Mouse (Mus musculus) C2C12 (cell line): ENCODE measurements around the gene Olfr694.

Source experiments
- CTCF ChIP-seq: IDR thresholded peaks from one replicate; pipeline ENCODE4 v1.5.1; 2011; ENCODE audit not compliant: control insufficient read depth, insufficient read depth, insufficient read length
- FOSL1 ChIP-seq: IDR thresholded peaks from one replicate; pipeline ENCODE4 v1.8.0; 2011; ENCODE audit warnings: mild to moderate bottlenecking, low read length; ENCODE audit not compliant: poor library complexity, insufficient read depth, severe bottlenecking
- MYOD1 ChIP-seq: IDR thresholded peaks from one replicate; pipeline ENCODE4 v1.6.1; 2011; ENCODE audit warnings: low read depth; ENCODE audit not compliant: control insufficient read depth, insufficient read length
- MYOG ChIP-seq: IDR thresholded peaks from one replicate; pipeline ENCODE4 v1.6.1; 2011; ENCODE audit not compliant: control insufficient read depth, insufficient read length; ENCODE audit errors: extremely low read depth

GRCm38 (mm10) chr7:106652344-106652652, 39.3 kb downstream of the Olfr694 start:
- TF ChIP-seq CTCF: no peak
- TF ChIP-seq FOSL1: no peak
- no peak for TF ChIP-seq MYOG
- TF ChIP-seq MYOD1: no peak
